Mouse (Mus musculus) MEL (cell line): ENCODE data around the gene Atp8a1. TPM values are rescaled to one million over a fixed set of nuclear protein-coding genes. Genes with fewer than 3 reads are reported as not detected.

ENCODE experiments used
- DNase-seq: peaks from one replicate; pipeline ENCODE4 v3.0.0; 2011; ENCODE audit warnings: low read depth, low spot score
- H3K27ac ChIP-seq: 2 replicates; pipeline ENCODE4 v1.5.1; 2012; ENCODE audit warnings: low read depth, mild to moderate bottlenecking, control low read depth, low read length, moderate library complexity; ENCODE audit not compliant: control insufficient read depth
- H3K27me3 ChIP-seq, 2 experiments: fragments of 150-350 bp in 1 of 2; sonication (generic) in 1 of 2; 2 replicates each; pipeline ENCODE4 v1.6.1; 2012; ENCODE audit warnings: low read length in 2 of 2, mild to moderate bottlenecking in 2 of 2, improper control_type of control experiment in 1 of 2, moderate library complexity in 1 of 2; ENCODE audit not compliant: insufficient read depth in 2 of 2, control insufficient read depth in 1 of 2
- H3K36me3 ChIP-seq, 2 experiments: 2 replicates each; pipeline ENCODE4 v1.6.1; 2012 to 2014; ENCODE audit warnings: low read length in 2 of 2, improper control_type of control experiment in 1 of 2, inconsistent platforms in 1 of 2, mild to moderate bottlenecking in 1 of 2; ENCODE audit not compliant: insufficient read depth in 2 of 2, control insufficient read depth in 1 of 2
- H3K4me1 ChIP-seq, 2 experiments: fragments of 150-350 bp in 1 of 2; sonication (generic) in 1 of 2; 2 replicates each; pipeline ENCODE4 v1.6.1; 2012; ENCODE audit warnings: low read length in 2 of 2, improper control_type of control experiment in 1 of 2, mild to moderate bottlenecking in 1 of 2; ENCODE audit not compliant: insufficient read depth in 2 of 2, control insufficient read depth in 1 of 2
- H3K4me3 ChIP-seq, 2 experiments: fragments of 150-350 bp in 1 of 2; sonication (generic) in 1 of 2; 2 replicates each; pipeline ENCODE4 v1.5.1; 2012; ENCODE audit warnings: low read depth in 2 of 2, low read length in 2 of 2, mild to moderate bottlenecking in 2 of 2, moderate library complexity in 2 of 2, control low read depth in 1 of 2, improper control_type of control experiment in 1 of 2; ENCODE audit not compliant: control insufficient read depth in 1 of 2, insufficient read depth in 1 of 2
- H3K79me2 ChIP-seq: 2 replicates; pipeline ENCODE4 v1.6.1; 2012; ENCODE audit warnings: mild to moderate bottlenecking, low read length, moderate library complexity; ENCODE audit not compliant: control insufficient read depth, poor library complexity, insufficient read depth
- H3K9ac ChIP-seq: 2 replicates; pipeline ENCODE4 v1.6.1; 2012; ENCODE audit warnings: low read depth, mild to moderate bottlenecking, control low read depth, low read length, moderate library complexity; ENCODE audit not compliant: control insufficient read depth, poor library complexity, severe bottlenecking
- H3K9me3 ChIP-seq: fragments of 150-350 bp; sonication (generic); replicated peaks from 2 replicates; pipeline ENCODE4 v1.6.1; 2012; ENCODE audit warnings: mild to moderate bottlenecking, low read length, improper control_type of control experiment, moderate library complexity; ENCODE audit not compliant: insufficient read depth
- CHD2 ChIP-seq: IDR thresholded peaks from 2 replicates; pipeline ENCODE4 v1.6.1; 2011; ENCODE audit warnings: low read length, improper control_type of control experiment
- E2F4 ChIP-seq: IDR thresholded peaks from 2 replicates; pipeline ENCODE4 v1.6.1; 2011; ENCODE audit warnings: low read depth, low read length, improper control_type of control experiment, borderline replicate concordance
- ETS1 ChIP-seq: IDR thresholded peaks from 2 replicates; pipeline ENCODE4 v1.6.1; 2012; ENCODE audit warnings: low read depth, mild to moderate bottlenecking, inconsistent platforms, low read length, improper control_type of control experiment, moderate library complexity
- HCFC1 ChIP-seq: IDR thresholded peaks from 2 replicates; pipeline ENCODE4 v1.6.1; 2012; ENCODE audit warnings: low read depth, mild to moderate bottlenecking, inconsistent platforms, low read length, improper control_type of control experiment, moderate library complexity
- KAT2A ChIP-seq: conservative IDR thresholded peaks from 2 replicates; pipeline ENCODE4 v1.6.1; 2012; ENCODE audit warnings: low read depth, low read length, improper control_type of control experiment, inconsistent platforms
- MAFK ChIP-seq: IDR thresholded peaks from 2 replicates; pipeline ENCODE4 v1.6.1; 2011; ENCODE audit warnings: low read depth, mild to moderate bottlenecking, low read length, improper control_type of control experiment, borderline replicate concordance
- MAZ ChIP-seq: IDR thresholded peaks from 2 replicates; pipeline ENCODE4 v1.6.1; 2012; ENCODE audit warnings: low read depth, mild to moderate bottlenecking, inconsistent platforms, low read length, improper control_type of control experiment
- MEF2A ChIP-seq: IDR thresholded peaks from 2 replicates; pipeline ENCODE4 v1.6.1; 2014; ENCODE audit warnings: low read depth, mild to moderate bottlenecking, inconsistent platforms, low read length, improper control_type of control experiment; ENCODE audit not compliant: poor library complexity, insufficient replicate concordance, severe bottlenecking; ENCODE audit errors: extremely low read depth
- MXI1 ChIP-seq: IDR thresholded peaks from 2 replicates; pipeline ENCODE4 v1.6.1; 2011; ENCODE audit warnings: mild to moderate bottlenecking, low read depth, low read length, improper control_type of control experiment
- MYB ChIP-seq: IDR thresholded peaks from 2 replicates; pipeline ENCODE4 v1.6.1; 2011; ENCODE audit warnings: mild to moderate bottlenecking, low read depth, low read length, improper control_type of control experiment
- NRF1 ChIP-seq: IDR thresholded peaks from 2 replicates; pipeline ENCODE4 v1.6.1; 2014; ENCODE audit warnings: low read depth, mild to moderate bottlenecking, inconsistent platforms, low read length, improper control_type of control experiment, moderate library complexity; ENCODE audit not compliant: poor library complexity, insufficient read depth, severe bottlenecking
- POLR2AphosphoS5 ChIP-seq: IDR thresholded peaks from 2 replicates; pipeline ENCODE4 v1.6.1; 2012; ENCODE audit warnings: low read depth, borderline replicate concordance, mild to moderate bottlenecking, inconsistent platforms, low read length, moderate library complexity, mixed read lengths
- RCOR1 ChIP-seq: IDR thresholded peaks from 2 replicates; pipeline ENCODE4 v1.6.1; 2012; ENCODE audit warnings: low read depth, mild to moderate bottlenecking, inconsistent platforms, low read length, improper control_type of control experiment
- TAL1 ChIP-seq: IDR thresholded peaks from 2 replicates; pipeline ENCODE4 v1.6.1; 2012; ENCODE audit warnings: mild to moderate bottlenecking, inconsistent platforms, low read length, moderate library complexity, mixed read lengths
- UBTF ChIP-seq: IDR thresholded peaks from 2 replicates; pipeline ENCODE4 v1.6.1; 2012; ENCODE audit warnings: low read depth, mild to moderate bottlenecking, inconsistent platforms, low read length, improper control_type of control experiment, moderate library complexity, borderline replicate concordance; ENCODE audit not compliant: insufficient read depth
- USF1 ChIP-seq: IDR thresholded peaks from 2 replicates; pipeline ENCODE4 v1.6.1; 2014; ENCODE audit warnings: low read depth, mild to moderate bottlenecking, inconsistent platforms, low read length, improper control_type of control experiment, moderate library complexity
- USF2 ChIP-seq, 2 experiments: IDR thresholded peaks; 2 replicates each; pipeline ENCODE4 v1.6.1; 2011 to 2012; ENCODE audit warnings: improper control_type of control experiment in 2 of 2, low read length in 2 of 2, borderline replicate concordance in 1 of 2, inconsistent platforms in 1 of 2, low read depth in 1 of 2, mild to moderate bottlenecking in 1 of 2; ENCODE audit not compliant: insufficient read depth in 1 of 2
- ZKSCAN1 ChIP-seq: IDR thresholded peaks from 2 replicates; pipeline ENCODE4 v1.6.1; 2012; ENCODE audit warnings: low read depth, mild to moderate bottlenecking, inconsistent platforms, low read length, improper control_type of control experiment, moderate library complexity
- ZMIZ1 ChIP-seq: IDR thresholded peaks from 2 replicates; pipeline ENCODE4 v1.6.1; 2012; ENCODE audit warnings: low read depth, mild to moderate bottlenecking, inconsistent platforms, low read length, improper control_type of control experiment, moderate library complexity
- polyA plus RNA-seq, 2 experiments: library from polyadenylated mRNA; stranded (reverse) in 1 of 2; unstranded in 1 of 2; fragments of >175 nt in 1 of 2; fragments of >200 nt in 1 of 2; gene quantifications; 2 replicates each; pipeline versions ENCODE4 v1.2.1 to v1.2.4; 2012; ENCODE audit warnings: low replicate concordance in 2 of 2, low read depth in 1 of 2; ENCODE audit not compliant: insufficient read length in 2 of 2, insufficient read depth in 1 of 2, missing spikeins in 1 of 2
- total RNA-seq: library from RNA; depleted of rRNA; stranded (reverse); fragments of 300-350 nt; gene quantifications from 2 replicates; pipeline ENCODE4 v1.2.3, GENCODE M21; 2012

The Atp8a1 gene
- total and polyA plus RNA-seq, 3 experiments: 18.2 to 22.1 TPM; not detected in 1

DNA sequence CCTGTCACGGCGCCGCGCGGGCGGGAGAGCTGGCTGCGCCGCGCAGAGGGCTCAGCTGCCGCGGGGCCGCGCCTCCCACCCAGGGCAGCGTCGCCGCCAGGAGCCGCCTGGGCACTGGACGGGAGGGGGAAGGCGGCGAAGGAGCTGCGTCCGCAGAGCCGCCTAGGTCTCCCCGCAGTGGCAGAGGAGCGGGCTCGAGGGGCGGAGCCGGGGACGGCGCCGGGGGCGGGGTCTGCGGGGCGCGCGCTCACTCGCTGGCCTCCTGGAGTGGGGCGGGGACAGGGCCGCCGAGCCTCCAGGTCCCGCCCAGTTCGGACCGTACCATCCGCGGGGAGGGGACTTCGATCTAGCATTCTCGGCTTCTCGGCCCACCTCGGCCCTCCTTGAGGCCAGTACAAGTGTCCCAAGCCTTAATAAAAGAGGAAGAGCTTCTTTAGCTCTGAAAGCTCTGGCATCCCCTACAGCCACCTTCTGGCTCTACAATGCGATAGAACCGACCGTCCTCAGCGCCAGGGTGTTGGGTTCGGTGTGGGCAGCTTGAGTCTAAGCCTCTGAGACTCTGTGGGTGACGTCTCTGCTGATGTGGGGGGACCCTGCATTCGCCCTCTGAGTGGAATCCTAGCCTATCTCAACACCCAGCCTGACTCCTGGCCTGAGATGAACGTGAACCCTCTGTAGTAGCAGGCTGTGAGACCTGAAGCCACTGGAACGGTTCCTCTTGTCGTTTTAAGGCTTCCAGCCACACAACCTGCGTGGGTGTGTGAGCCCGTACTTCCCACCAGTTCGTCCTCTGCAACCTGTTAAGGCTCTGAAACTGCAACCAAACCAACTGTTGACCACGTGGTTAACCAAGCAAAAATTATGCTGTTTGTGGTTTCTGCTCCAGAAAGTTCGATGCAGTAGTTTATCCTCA lies at the start of gene Atp8a1 (continued):
- TF ChIP-seq MEF2A (no peak), ETS1 (0 out of 2 replicates have a peak, but pooled peaks have one; percentile 49), USF2 (IDR thresholded peaks at IDR 0.05; ENCODE audit: borderline replicate concordance in 1 of 2, insufficient read depth in 1 of 2, low read depth in 1 of 2, low read length in 2 of 2) (0 out of 4 replicates have a peak, but pooled peaks of 1 of the 2 experiments have one; percentile 26), MAZ (peak; percentile 11; the same call in 1 of the 2 replicates)

- Histone ChIP-seq H3K9ac (no peak overlapping the region), H3K9me3 (no peaks in the 10 kb centered on the region), H3K27ac (no peak overlapping the region), H3K4me3 (no peak overlapping the region), H3K4me1 (no peaks in the 10 kb centered on the region), H3K79me2 (no peaks in the 10 kb centered on the region), H3K27me3 (no peaks in the 10 kb centered on the region; a peak in 2 of 4 replicates), H3K36me3 (no peaks in the 10 kb centered on the region)
- DNase-seq: no peak
- no peak for TF ChIP-seq KAT2A
- TF ChIP-seq HCFC1: no peak
- no peak for TF ChIP-seq MEF2A
- no peak for TF ChIP-seq MYB
- TF ChIP-seq TAL1: no peak
- no peak for TF ChIP-seq POLR2AphosphoS5
- no peak for TF ChIP-seq UBTF
- TF ChIP-seq MAFK: no peak
- no peak for TF ChIP-seq ZMIZ1
- no peak for TF ChIP-seq RCOR1
- no peak for TF ChIP-seq E2F4
- no peak for TF ChIP-seq MXI1
- TF ChIP-seq USF1: no peak
- TF ChIP-seq ZKSCAN1: no peak
- TF ChIP-seq NRF1: no peak
- no peak for TF ChIP-seq CHD2
Measured at GRCm38 (mm10) chr5:67884422-67885210, 37.4 kb upstream of the Atp8a1 start.
